Mouse (Mus musculus): ENCODE results near the gene Efna3.
A peak's percentile ranks its signal among the peaks of the same experiment; 100 is the strongest.

The Efna3 gene

DNA sequence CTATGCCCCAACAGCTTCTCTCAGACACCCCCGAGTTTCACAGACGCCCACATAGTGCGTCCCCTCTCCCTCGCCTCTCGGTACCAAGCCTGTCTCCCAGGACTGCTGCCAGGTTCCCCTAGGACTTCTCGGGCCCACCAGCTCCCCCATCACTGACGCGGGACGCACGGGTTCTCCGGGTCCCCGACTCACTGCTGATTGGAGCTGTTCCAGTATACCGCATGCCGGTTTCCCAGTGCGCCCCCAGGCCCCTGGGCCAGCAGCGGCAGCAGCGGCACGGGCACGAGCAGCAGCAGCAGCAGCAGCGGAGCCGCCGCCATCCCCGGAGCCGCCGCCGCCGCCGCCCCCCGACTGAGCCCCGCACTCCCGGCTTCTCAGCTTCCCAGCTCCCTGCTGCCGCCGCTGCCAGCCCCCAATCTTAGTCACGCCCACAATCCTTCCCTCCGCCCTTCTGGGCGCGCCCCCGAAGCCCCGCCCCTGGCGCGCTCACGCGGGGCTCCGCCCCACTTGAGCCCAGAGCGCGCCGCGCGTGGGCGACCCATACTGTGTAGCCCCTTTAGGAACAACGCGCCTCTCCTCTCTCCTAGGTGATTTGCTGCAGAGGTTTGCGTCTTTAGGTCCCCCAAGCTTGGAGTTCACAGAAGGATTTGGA lies at the start of gene Efna3:
Gene Efna3 (minus strand): TSS at position 452 of the 652 bp plus-strand sequence.
- ATAC-seq (ENCODE audit: low TSS enrichment): peak; percentile 26

DNA sequence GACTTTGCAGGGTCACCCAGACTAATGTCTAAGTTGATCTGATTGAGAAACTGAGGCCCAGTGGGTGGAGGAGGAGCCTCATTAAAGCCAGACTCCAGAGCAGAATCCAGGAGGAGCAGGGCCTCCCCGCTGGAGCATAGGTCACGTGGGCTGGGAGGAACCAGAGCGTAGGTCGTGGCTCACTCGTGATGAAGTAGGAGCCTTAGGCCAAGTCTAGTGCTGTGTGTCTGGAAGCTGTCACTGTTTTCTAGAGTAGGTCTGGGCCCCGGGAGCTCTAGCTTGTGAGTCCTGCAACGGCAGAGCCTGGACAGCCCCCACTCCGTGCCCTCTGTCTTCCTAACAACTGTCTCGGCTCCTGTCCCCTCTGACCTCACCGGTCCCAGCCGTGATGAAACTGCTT lies 44.6 kb upstream of the Efna3 start:
- ATAC-seq (ENCODE audit: low TSS enrichment): no peak

DNA sequence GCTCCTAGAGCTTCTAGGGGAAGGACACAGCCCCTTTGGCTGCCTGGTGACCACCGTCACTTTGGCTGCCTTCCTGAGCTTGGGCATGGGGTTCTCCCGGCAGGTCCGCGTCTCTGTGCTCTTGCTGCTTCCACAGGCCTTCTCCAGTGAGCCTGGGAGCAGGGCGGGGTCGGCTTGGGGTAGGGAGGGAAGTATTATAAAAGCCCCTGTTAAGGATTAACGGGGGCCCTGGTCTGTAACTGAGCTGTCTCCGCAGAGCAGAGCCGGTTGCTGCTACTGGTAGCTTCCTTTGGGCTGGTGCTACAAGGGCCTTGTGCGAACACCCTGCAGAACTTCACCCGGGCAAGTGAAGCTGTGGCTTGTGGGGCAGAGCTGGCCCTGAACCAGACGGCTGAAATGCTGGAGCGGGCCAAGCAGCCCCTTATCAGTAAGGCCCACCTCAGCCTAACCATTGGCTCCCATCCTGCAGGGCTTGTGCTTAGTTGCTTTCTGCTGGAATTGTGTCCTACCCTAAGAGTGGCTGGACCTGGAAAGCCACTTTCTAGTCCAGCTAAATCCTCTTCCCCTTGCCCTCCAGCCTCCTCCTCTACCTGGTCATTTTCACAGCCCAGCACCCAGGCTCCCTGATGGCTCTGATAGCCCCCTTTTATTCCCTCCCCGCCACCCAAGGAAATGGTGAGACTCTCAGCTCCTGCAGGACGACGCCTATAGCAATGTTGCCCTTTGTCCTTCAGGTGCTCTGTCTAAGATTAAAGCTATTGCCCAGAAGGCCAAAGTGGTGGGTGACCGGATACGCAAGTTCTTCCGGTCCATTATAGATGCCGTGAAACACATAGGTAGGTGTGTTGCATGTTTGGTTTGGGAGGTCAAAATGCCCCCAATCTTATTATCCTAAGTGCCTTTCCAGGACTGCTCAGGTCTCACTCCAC lies 43.0 kb upstream of the Efna3 start:
- ATAC-seq (ENCODE audit: low TSS enrichment): no peak

DNA sequence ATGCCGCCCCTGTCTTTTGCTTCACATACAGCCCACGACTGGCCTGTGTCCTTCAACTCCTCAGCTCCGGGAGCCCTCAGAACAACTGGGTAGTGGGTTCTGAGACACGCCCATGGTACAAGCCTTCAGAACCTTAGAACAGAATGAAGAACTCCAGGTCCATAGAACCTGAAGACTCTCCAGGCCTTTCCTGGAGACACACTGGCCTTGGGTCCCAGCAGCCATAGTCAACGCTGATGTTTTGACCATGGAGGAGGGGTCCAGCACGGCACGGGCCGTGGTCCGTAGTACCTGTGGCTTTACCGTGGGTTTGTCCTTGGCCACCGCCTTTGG lies 42.4 kb upstream of the Efna3 start, which contains the start of gene Dcst1:
Gene Dcst1 (minus strand): TSS at position 101 of the 333 bp plus-strand sequence.
- ATAC-seq (ENCODE audit: low TSS enrichment): no peak

DNA sequence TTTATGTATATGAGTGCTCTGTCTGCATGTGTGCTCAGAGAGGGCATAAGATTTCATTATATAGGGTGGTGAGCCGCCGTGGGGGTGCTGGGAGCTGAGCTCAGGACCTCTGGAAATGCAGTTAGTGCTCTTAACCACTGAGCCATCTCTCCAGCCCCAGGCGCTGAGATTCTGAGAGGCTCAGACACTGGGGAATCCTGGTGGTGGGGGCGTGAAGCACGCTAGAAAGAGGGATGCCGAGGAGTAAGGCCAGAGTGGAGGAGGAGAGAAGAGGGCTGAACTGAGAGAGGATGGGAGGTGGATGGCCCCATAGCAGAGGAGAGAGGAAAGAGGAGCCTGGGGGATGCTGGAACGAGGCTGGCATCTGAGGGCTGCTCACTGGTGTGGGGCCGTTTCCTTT lies 41.9 kb upstream of the Efna3 start:
- peak; percentile 55; the same call in 1 of the 2 replicates for ATAC-seq (ENCODE audit: low TSS enrichment)

DNA sequence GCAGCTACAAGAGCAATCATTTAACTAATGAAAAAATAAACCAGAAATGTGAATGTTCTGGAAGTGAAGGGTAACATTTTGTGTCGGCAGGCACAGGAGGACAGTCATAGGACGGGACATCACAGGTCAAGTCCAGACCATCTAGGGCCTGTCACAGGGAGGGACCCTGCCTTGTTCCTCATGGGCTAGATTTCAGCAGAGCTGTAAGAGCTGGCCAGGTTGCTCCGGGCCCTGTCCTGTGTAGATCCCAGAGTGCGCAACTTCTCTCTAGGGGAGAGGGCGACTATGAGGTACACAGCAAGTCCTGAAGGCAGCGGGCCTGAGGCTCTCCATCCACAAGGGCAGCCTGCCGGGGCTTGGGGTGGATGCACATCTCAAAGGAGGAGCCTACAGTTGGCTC lies 38.9 kb upstream of the Efna3 start, which contains the start of gene Dcst2:
Gene Dcst2 (plus strand): TSS at position 301 of the 400 bp plus-strand sequence.
- no peak for ATAC-seq (ENCODE audit: low TSS enrichment)

DNA sequence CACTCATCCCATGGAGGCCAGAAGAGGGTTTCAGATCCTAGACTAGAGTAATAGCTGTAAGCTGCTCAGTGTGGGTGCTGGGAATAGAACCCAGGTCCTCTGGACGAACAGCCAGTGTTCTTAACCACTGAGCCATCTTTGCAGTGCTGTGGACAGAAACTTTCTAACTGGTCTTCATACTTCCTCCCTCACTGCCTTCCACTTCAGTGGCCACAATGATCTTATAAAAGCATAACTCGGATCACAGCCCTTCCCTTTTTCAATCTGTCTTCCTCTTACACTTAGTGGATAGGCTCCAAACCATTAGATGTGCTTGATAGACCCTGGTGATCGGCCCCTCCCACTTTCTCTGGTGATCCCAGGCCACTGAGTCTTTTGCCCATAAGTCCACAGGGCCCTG lies 37.5 kb upstream of the Efna3 start:
- ATAC-seq (ENCODE audit: low TSS enrichment): no peak

DNA sequence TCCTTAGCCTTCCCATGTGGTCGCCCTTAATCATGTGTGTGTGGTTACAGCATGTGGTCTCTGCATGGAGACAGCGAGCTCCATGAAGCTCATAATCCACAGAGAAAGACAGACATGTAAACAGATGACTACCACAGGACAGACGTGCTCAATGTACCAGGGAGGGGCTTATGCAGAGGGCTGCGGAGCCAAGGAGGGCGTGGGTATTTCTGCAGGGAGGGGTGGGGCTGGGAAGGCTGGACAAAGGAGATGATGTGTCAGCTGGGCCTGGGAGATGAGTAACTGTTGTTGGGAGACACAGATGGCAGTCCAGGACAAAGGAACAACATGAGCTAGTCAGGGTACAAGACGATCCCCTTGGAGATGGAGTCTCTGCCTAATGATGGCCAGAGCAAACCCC lies 36.9 kb upstream of the Efna3 start:
- ATAC-seq (ENCODE audit: low TSS enrichment): peak; percentile 8; the same call in 1 of the 2 replicates

DNA sequence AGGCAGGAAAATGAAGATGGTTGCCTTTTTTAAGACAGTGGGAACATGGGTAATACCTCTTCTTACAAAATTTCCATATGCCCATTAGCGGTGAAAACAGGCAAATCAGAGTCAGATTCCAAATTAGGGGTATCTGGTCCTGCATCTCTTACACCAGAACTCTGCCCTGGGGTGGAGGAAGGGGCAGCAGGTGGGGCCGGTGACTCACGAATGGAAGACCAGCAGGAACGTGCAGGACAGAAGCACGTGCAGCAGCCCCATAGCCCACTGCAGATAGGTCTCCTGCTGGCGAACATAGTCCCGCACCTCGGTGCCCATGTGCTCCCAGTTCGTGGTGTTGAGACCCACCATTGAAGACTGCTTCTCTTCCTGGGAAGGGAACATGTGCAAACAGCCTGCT lies 33.3 kb upstream of the Efna3 start:
- no peak for ATAC-seq (ENCODE audit: low TSS enrichment)

DNA sequence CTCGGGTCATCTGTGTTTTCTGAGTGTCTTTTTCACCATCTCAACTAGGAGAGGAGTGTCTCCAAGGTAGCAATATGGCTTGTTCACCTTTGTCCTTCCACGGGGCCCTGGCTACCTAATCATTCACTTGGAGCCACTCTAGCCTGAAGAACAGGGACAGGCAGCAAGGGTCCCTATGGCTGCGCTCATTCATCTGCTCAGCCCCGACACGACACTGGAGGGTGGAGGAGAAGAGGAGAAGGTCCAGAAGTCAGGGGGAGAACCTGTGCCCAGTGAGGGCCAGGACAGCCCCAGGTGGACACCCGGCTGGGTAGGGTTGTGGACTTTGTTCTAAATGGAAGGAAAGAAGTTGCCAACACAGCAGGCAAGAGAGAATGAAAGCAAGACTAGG lies 32.7 kb upstream of the Efna3 start:
- ATAC-seq (ENCODE audit: low TSS enrichment): no peak

DNA sequence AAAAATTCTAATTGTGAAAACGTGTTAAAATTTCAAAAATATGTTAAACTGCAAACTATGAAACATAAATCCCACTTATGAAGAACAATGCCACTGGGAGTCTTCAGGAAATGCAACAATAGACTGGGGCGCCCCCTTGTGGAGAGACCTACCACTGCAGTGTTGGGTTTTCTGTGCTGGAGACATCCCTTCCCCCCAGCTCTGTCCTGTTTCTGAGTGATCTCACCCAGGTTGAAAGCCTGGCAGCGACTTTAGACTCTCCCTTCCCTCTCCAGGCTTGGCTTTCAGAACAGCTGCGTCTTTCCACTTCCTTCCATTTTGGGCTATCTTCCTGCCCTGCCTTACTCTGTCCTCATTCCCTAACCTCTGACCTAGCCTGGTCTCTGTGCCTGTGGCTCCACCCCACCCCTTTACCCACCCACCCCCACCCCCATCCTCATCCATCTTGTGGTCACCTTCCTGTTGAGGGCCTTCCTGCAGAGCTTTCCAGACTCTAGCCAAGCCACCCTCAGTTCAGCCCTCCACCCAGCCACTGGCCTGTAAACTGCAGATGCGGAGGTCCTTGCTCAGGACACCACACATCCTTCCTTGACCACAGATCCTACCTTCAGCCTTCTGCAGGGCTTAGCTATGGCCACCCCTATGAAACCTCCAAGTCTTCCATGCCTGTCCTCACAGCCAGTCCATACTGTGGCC lies 32.2 kb upstream of the Efna3 start:
- ATAC-seq (ENCODE audit: low TSS enrichment): peak; percentile 53

DNA sequence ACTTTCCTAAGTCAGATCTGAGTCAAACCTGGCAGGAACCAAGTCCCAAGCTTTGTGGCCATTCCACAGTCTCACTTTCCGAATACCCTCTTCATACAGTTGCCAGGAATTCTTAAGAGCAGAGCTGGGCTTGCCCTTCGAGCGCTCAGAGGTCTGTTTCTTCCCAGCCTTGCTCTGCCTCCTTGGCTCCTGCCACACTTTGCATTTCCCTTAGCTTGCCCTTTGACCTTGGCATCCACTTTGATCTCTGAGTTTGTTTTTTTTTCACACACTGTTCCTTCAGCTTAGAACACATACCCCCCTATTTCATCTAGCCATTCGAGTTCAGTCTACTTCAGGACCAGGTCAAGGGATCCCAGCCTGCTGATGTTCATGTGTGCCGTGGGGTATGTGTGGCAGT lies 28.5 kb upstream of the Efna3 start:
- no peak for ATAC-seq (ENCODE audit: low TSS enrichment)

DNA sequence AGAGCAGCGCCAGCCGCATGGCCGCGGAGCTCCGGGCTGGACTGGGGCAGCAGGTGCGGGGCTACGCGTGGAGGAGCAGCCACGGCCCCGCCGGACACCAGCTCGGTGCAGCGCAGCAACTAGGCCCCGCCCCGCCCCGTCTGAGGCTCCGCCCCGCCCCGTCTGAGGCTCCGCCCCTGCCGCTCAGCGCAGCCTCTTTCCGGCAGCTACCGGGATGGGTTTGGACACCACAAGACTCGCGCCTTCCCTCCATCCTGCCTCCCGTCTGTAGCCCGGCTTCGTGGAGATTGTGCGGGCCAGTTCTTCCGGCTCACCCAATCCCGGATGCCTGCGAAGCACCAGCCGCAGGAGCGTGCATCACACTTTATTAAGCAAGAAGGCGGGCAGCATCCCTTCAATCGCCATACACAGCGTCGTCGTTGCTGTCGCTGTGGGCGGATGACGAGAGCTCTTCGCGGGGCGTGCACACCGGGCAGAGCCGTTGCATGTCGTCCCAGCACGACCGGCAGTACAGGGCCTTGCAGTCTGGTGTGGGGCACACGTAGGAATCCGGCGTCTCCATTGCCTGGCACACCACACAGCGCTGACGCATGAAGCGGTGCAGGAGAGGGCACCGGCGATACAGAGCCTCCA lies 27.2 kb upstream of the Efna3 start, which contains the start of gene Adam15:
Gene Adam15 (minus strand): TSS at position 128 of the 633 bp plus-strand sequence.
- peak; percentile 80 for ATAC-seq (ENCODE audit: low TSS enrichment)

DNA sequence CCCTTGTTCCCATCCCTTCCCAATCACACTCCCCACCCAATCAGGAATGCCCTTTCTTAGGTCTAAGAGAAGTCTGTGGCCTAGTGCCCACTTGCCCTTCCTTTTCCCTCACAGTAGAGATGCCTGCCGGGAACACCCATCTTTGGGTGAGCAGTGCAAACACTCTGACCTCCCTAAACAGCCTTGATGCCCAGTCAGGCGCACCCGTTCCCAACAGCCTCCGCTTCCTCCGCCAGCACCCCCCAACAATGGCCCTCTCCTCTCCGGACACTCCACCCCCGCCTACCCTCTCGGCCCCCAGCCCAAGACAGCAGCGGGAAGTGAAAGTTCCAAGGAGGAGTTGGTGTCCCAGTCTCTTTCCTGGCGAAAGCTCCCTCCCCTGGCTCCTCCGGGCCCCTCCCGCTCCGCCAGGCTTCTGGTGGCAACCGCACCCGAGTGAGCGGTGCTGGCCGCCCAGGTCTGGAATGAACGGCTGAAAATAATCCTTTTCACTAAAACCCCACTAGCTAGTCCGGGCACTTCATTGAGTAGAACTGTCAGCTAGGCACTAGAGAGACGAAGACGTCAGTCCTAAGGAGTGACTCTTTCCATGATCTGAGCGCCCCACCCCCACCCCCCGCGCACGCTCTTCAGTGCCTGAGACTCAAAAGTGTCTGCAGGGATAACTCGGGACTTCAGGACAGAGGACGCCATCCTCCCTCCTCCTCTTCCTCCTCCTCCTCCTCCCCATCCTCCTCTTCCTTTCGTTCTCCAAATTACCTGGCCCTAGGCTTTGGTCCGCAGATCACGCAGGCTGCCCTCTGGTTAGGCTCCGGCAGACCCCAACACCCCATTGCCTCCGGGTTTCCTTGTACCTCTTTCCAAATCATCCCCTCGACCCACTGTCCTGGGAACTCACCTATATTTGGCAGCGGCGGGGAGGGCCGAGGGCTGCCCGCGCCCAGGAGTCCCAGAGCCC lies 26.4 kb upstream of the Efna3 start:
- ATAC-seq (ENCODE audit: low TSS enrichment): peak; percentile 39

DNA sequence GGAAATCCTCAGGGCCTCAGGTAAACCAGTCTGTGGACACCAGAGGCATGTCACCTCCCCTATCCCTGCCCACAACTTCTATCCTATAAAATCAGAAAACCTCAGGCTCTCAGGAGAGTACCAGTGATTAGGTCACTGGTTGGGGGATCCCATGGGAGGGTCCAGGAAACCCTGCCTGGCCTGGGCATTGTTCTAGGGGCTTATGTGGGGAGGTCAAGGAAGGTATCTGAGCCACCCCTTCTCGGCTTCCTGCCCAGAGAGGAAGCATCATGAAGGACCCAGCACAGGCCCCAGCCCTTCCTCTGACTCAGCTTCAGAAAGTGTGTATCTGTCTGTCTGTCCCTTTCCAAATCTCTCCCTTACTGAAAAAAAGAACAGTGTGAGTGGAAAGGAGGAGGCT lies 25.2 kb upstream of the Efna3 start:
- no peak for ATAC-seq (ENCODE audit: low TSS enrichment)

DNA sequence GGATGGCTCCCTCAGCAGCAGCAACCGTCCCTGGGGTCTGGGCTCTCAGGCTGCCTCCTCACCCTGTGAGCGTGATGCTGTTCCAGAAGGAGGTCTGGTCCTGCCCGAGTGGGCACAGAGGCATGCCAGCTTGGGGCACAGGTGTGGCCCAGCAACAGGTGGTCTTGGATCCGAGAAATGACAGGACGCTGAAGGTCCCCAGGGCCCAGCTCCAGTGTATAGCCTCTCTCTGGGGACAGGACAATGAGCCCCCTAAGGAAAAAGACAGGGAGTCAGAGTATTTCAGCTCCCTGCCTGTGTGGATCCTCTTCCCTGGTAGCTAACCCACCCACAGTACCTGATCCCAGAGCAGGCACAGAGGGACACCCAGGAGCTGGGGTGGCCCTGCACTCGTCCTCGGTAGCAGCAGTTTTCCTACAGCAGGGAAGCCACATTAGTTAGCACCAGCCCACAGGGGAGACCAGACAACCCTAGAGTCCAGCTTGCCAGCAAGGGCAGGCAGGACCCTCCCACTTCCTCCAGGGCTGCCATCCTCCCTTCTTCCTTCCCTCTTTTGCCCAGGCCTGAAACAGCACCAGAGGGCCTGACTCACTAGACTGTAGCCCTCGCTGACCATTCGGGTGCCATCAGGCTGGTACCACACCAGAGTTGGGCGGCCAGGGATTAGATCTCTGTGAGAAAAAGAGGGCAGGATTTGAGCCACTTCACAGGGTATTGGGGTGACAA lies 24.2 kb upstream of the Efna3 start:
- ATAC-seq (ENCODE audit: low TSS enrichment): no peak

DNA sequence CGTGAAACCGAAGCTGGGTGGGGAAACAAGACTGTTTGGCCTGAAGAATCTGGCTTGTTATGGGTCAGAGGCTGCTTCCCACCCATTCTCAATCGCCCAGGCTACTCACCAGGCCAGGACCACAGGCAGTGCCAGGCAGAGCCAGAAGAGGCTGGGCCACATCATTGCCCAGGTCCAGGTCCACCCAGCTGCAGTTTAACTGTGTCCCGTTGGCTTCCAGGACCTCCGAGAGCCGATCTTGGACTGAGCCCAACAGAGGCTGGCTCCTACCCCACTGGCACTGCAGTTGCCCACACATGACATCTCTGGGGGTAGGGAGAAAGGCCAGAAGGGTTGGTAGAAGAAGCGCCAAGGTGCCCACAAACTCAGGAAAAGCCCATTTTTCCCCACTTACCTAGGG lies 20.5 kb upstream of the Efna3 start:
- no peak for ATAC-seq (ENCODE audit: low TSS enrichment)

DNA sequence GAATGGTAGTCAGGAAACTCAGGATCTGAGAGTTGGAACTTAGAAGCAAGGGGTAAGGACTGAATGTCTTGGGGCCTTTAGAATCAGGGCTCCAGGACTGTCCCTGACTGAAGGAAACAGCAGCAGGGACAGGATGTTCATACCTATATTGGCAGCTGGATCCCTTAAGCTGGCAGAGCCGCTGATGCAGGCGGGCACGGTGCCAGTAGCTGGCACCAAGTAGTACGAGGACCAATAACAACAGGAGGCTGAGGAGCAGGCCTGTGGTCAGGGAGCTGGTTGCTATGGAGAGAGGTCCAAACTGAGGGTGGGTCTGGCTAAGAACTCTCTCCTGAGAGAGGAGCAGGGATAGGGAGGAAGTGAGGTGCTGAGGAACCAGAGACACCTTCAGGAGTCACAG lies 19.0 kb upstream of the Efna3 start:
- no peak for ATAC-seq (ENCODE audit: low TSS enrichment)

DNA sequence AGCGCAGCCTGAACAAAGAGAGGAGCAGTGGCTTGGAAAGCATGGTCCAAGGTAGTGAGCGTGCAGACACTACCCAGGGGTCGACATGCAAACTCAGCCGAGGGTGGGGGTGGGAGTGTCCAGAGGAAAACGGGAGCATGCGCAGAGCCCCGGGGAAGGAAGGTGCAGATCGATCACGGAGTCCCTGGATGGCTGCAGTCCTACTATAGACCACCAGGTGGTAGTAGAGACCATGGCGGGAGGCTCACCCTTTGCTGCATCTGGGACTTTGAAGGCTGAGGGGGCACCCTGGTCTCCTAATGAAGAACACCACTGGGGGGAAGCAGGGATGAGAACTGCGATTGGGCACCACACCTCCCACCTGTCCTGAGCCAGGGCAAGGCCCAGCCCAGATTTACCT lies 17.7 kb upstream of the Efna3 start:
- peak; percentile 62 for ATAC-seq (ENCODE audit: low TSS enrichment)

DNA sequence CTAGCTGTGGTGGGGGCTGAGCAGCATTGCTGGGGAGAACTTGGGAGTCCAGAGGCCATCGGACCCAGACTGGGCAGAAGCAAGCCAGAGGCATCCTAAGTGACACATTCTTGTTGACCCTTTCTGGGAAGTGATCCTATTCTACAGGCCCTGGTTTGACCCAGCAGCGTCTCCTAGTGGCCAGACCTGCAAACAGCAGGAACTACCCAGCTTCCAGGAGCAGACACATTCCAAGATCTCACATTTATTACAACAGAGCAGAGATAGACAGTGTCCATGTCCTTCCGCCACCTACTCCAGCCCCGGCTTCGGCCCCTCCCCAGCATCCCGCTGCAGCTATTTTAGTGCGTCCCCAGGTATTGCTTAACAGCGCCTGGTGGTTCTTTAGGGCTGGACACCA lies 16.7 kb upstream of the Efna3 start:
- peak; percentile 31; the same call in 1 of the 2 replicates for ATAC-seq (ENCODE audit: low TSS enrichment)

Measured in frontal cortex, adult (tissue).